ENCODE assay signal across 8 mouse cellular contexts in the genomic region with DNA sequence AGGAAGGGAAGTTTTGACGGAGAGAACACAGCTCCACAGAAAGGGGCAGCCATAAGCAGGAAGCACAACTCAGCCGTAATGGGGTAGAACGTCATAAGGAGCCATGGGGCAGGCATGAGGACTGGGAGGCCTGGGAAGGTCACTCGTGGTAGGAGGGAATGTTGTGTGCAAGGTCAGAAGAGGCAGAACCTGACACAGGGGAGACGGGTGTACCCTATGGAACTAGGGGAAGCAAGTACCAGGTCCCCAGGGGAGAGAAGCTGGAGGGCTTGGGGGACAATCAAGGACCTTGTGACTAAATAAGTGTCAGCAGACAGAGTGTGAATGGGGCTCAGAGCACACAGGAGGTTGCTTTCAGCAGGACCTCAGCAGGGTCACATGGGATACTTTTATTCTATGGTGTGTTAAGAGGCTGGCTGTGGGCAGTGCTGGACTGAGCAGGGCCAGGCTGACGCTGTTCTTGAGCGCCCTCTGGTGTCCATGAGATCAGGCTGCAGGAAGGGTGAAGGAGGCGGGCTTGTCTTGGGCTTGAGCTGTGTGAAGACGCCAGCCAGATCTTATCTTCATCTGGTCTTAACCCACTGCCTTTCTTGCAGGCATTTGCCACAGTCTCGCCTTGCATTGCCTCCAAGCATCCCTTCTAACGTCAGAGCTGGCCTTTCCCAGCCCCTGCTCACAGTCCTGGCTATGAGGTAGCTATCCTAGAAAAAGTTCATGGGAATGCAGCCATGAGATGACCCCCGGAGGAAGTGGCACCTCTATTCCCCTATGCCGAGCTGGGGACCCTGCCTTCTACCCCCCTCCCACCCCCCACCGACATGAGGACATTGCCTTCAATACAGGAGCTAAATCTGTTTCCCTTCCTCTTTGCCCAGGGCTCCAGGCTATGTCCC. TPM values are rescaled to one million over a fixed set of nuclear protein-coding genes. Genes with fewer than 3 reads are reported as not detected.
A peak's percentile ranks its signal among the peaks of the same experiment; 100 is the strongest.
DNase-seq lines count a peak whose midpoint lies in the region; ATAC-seq lines count a peak whose summit lies in the region.

No protein-coding gene starts in this region.

- no peaks in the 10 kb centered on the region for H3K27me3 ChIP-seq in forebrain, embryonic 16.5 days (replicated peaks; ENCODE audit: control insufficient read depth, insufficient read depth, low read length)
- H3K27me3 ChIP-seq in hindbrain, embryonic 13.5 days, result 0 out of 2 replicates have a peak, but pooled peaks cover 3% of the 10 kb centered on the region

- peak; percentile 89 for ATAC-seq in forebrain, embryonic 16.5 days
- peak; percentile 92 for ATAC-seq in hindbrain, embryonic 13.5 days (ENCODE audit: low FRiP score)

- H3K4me1 ChIP-seq in forebrain, embryonic 16.5 days (replicated peaks; ENCODE audit: control insufficient read depth, insufficient read depth, low read length), result no peaks in the 10 kb centered on the region
- no peaks in the 10 kb centered on the region for H3K4me1 ChIP-seq in hindbrain, embryonic 13.5 days (replicated peaks)

- 34% methylated on average over 14 of the region's 14 CpGs for WGBS in forebrain, embryonic 16.5 days
- 37% methylated on average over 14 of the region's 14 CpGs for WGBS in hindbrain, embryonic 13.5 days

- H3K9me3 ChIP-seq in forebrain, embryonic 16.5 days (ENCODE audit: control insufficient read depth, low read length), result no peaks in the 10 kb centered on the region
- no peaks in the 10 kb centered on the region for H3K9me3 ChIP-seq in hindbrain, embryonic 13.5 days

- H3K36me3 ChIP-seq in forebrain, embryonic 16.5 days (ENCODE audit: control insufficient read depth, insufficient read depth), result no peaks in the 10 kb centered on the region
- no peaks in the 10 kb centered on the region for H3K36me3 ChIP-seq in hindbrain, embryonic 13.5 days

- H3K4me2 ChIP-seq in forebrain, embryonic 16.5 days (ENCODE audit: low read length), result no peak overlapping the region
- no peak overlapping the region for H3K4me2 ChIP-seq in hindbrain, embryonic 13.5 days

- no peak overlapping the region for H3K4me3 ChIP-seq in forebrain, embryonic 16.5 days (replicated peaks; ENCODE audit: low read length)
- H3K4me3 ChIP-seq in hindbrain, embryonic 13.5 days, result no peak overlapping the region

- DNase-seq in NIH3T3 (ENCODE audit: low read depth), result peak; percentile 89
- peak; percentile 9 for DNase-seq in cerebellum, adult 11 months
- DNase-seq in layer of hippocampus, postnatal 14 days (ENCODE audit: low spot score in 2 of 2), result peak; percentile 32 to 60
- DNase-seq in lung, postnatal 14 days, result peak; percentile 75
- peak; percentile 87 for DNase-seq in retina, embryonic 14.5 days (ENCODE audit: low spot score)
- DNase-seq in urinary bladder, postnatal 4 days (ENCODE audit: low spot score in 2 of 2), result peak; percentile 54 to 78

- no peak overlapping the region for H3K27ac ChIP-seq in forebrain, embryonic 16.5 days (ENCODE audit: low read length)
- H3K27ac ChIP-seq in hindbrain, embryonic 13.5 days, result no peak overlapping the region

- H3K9ac ChIP-seq in forebrain, embryonic 16.5 days (replicated peaks; ENCODE audit: low read depth, low read length), result no peak overlapping the region
- H3K9ac ChIP-seq in hindbrain, embryonic 13.5 days, result no peak overlapping the region

RNA-seq across cellular contexts. Expression of gene Klk15, which starts 13.7 kb away (rescaled TPM):
- polyA plus RNA-seq in forebrain, embryonic 16.5 days (2015; fragmentation: Nextera tagmentation; extraction: Ambion mirVana), result not detected in 2 replicates
- not detected in 2 replicates for polyA plus RNA-seq in hindbrain, embryonic 13.5 days (2015; fragmentation: Nextera tagmentation; extraction: Ambion mirVana)
- total RNA-seq in layer of hippocampus, postnatal 14 days (2021), result not detected

RNA-seq across cellular contexts. Expression of gene Klk1b8, which starts 30.7 kb away (rescaled TPM):
- polyA plus RNA-seq in forebrain, embryonic 16.5 days (2015; fragmentation: Nextera tagmentation; extraction: Ambion mirVana), result not detected in 2 replicates
- polyA plus RNA-seq in hindbrain, embryonic 13.5 days (2015; fragmentation: Nextera tagmentation; extraction: Ambion mirVana), result not detected in 2 replicates
- total RNA-seq in layer of hippocampus, postnatal 14 days (2021), result not detected

RNA-seq across cellular contexts. Expression of gene Klk4, which starts 38.8 kb away (rescaled TPM):
- polyA plus RNA-seq in forebrain, embryonic 16.5 days (2015; fragmentation: Nextera tagmentation; extraction: Ambion mirVana), result 0.33 and 0.46 TPM in 2 replicates
- 0.98 and 1.5 TPM in 2 replicates for polyA plus RNA-seq in hindbrain, embryonic 13.5 days (2015; fragmentation: Nextera tagmentation; extraction: Ambion mirVana)
- total RNA-seq in layer of hippocampus, postnatal 14 days (2021), result not detected

RNA-seq across cellular contexts. Expression of gene Klk1b1, which starts 46.7 kb away (rescaled TPM):
- not detected in 2 replicates for polyA plus RNA-seq in forebrain, embryonic 16.5 days (2015; fragmentation: Nextera tagmentation; extraction: Ambion mirVana)
- polyA plus RNA-seq in hindbrain, embryonic 13.5 days (2015; fragmentation: Nextera tagmentation; extraction: Ambion mirVana), result not detected in 2 replicates
- not detected for total RNA-seq in layer of hippocampus, postnatal 14 days (2021)

RNA-seq across cellular contexts. Expression of gene Klk1b9, which starts 56.1 kb away (rescaled TPM):
- polyA plus RNA-seq in forebrain, embryonic 16.5 days (2015; fragmentation: Nextera tagmentation; extraction: Ambion mirVana), result not detected in 2 replicates
- polyA plus RNA-seq in hindbrain, embryonic 13.5 days (2015; fragmentation: Nextera tagmentation; extraction: Ambion mirVana), result not detected in 2 replicates
- total RNA-seq in layer of hippocampus, postnatal 14 days (2021), result not detected

Comparison
In these comparisons a context has a peak if more than half of its experiments do, and no peak if none do; other contexts are left out.
1. DNase-seq: peak in every context shown above with its lines; median percentile 89 in NIH3T3; 87 in retina, embryonic 14.5 days; 75 in lung, postnatal 14 days; 66 in urinary bladder, postnatal 4 days; 46 in layer of hippocampus, postnatal 14 days; 9 in cerebellum, adult 11 months.